Mouse (Mus musculus): ENCODE measurements around the gene Hoxb6. TPM values are rescaled to one million over a fixed set of nuclear protein-coding genes. Genes with fewer than 3 reads are reported as not detected.

Hoxb6 gene
- polyA plus RNA-seq, 1 experiment from 2014 or later = 0.30 TPM

GRCm38 (mm10) chr11:96261323-96261890, 30.9 kb upstream of the Hoxb6 start:
- H3K4me3 ChIP-seq = no peak overlapping the region
- WGBS (ENCODE audit: insufficient replicate concordance) = 2% methylated on average over 24 of the region's 24 CpGs

GRCm38 (mm10) chr11:96262262-96262830, 29.9 kb upstream of the Hoxb6 start:
- H3K27ac ChIP-seq = no peak overlapping the region
- no peak for ATAC-seq
- no peaks in the 10 kb centered on the region for H3K4me1 ChIP-seq
- no peaks in the 10 kb centered on the region for H3K9me3 ChIP-seq (replicated peaks)
- 13% methylated on average over 6 of the region's 6 CpGs for WGBS (ENCODE audit: insufficient replicate concordance)
- H3K27me3 ChIP-seq (replicated peaks) = peaks cover 100% of the 10 kb centered on the region
- no peak overlapping the region for H3K9ac ChIP-seq
- H3K36me3 ChIP-seq = no peaks in the 10 kb centered on the region
- H3K4me3 ChIP-seq = no peak overlapping the region
- no peak overlapping the region for H3K4me2 ChIP-seq

More at GRCm38 (mm10) chr11:96261323-96261890, 30.9 kb upstream of the Hoxb6 start:
- no peaks in the 10 kb centered on the region for H3K9me3 ChIP-seq (replicated peaks)
- ATAC-seq = no peak
- no peaks in the 10 kb centered on the region for H3K4me1 ChIP-seq
- H3K36me3 ChIP-seq = no peaks in the 10 kb centered on the region
- H3K4me2 ChIP-seq = no peak overlapping the region
- H3K27ac ChIP-seq = no peak overlapping the region
- H3K9ac ChIP-seq = no peak overlapping the region
- H3K27me3 ChIP-seq (replicated peaks) = peaks cover 100% of the 10 kb centered on the region

DNA sequence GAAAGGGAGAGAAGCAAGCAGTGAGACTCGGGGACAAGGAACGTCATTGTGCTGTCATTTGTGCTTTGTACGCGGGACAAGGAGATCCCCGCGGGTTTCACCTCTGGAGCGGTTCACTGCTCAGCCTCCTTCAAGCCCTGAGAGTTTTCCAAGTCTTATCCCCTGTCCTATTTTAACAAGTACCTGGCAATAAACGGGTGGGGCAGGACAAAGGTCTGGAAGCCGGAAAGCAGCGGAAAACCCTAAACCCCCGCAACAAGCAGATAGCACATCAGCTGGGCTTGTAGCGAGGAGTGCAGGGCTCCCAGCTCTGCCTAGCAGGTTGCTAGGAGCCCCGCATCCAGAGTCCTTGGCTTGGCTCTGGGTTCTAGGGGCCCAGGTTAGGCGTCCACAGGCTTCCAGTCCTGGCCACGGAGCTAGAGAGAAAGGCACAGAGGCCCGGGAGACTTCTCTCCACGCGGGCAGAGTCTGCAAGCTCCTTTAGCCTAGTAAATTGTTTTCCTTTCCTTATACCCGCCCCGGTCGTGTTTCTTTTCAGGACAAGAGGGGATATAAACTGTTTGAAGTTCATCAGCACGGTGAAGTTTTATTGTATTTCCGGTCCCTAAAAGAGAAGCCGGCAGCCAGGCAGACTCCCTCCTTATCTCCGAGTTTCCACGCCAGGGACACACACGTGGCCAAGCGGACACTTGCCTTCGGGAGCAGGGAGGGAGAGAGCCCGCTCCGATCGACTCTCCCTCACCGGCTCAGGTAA, 28.5 kb upstream of the Hoxb6 start:
- no peak overlapping the region for H3K4me2 ChIP-seq
- H3K36me3 ChIP-seq = no peaks in the 10 kb centered on the region
- no peaks in the 10 kb centered on the region for H3K4me1 ChIP-seq
- H3K9me3 ChIP-seq (replicated peaks) = no peaks in the 10 kb centered on the region
- no peak overlapping the region for H3K4me3 ChIP-seq
- no peak overlapping the region for H3K9ac ChIP-seq
- peaks cover 98% of the 10 kb centered on the region for H3K27me3 ChIP-seq (replicated peaks)
- H3K27ac ChIP-seq = no peak overlapping the region
- 1% methylated on average over 33 of the region's 33 CpGs for WGBS (ENCODE audit: insufficient replicate concordance)
- no peak for ATAC-seq

GRCm38 (mm10) chr11:96264390-96265020, 27.8 kb upstream of the Hoxb6 start:
- Histone ChIP-seq H3K4me2 (no peak overlapping the region), H3K9ac (no peak overlapping the region), H3K27me3 (replicated peaks) (peaks cover 98% of the 10 kb centered on the region), H3K9me3 (replicated peaks) (no peaks in the 10 kb centered on the region), H3K4me1 (no peaks in the 10 kb centered on the region), H3K4me3 (no peak overlapping the region), H3K36me3 (no peaks in the 10 kb centered on the region), H3K27ac (no peak overlapping the region)
- ATAC-seq = no peak
- 11% methylated on average over 8 of the region's 8 CpGs for WGBS (ENCODE audit: insufficient replicate concordance)

GRCm38 (mm10) chr11:96265954-96266353, 26.3 kb upstream of the Hoxb6 start:
- Histone ChIP-seq H3K9ac (no peak overlapping the region), H3K4me2 (no peak overlapping the region), H3K27ac (no peak overlapping the region), H3K36me3 (no peaks in the 10 kb centered on the region), H3K4me1 (0 out of 2 replicates have a peak, but pooled peaks cover 2% of the 10 kb centered on the region), H3K9me3 (replicated peaks) (no peaks in the 10 kb centered on the region), H3K4me3 (no peak overlapping the region), H3K27me3 (replicated peaks) (peaks cover 98% of the 10 kb centered on the region)
- whole genome bisulfite sequencing (ENCODE audit: insufficient replicate concordance) = 13% methylated on average over 7 of the region's 7 CpGs
- no peak for ATAC-seq

DNA sequence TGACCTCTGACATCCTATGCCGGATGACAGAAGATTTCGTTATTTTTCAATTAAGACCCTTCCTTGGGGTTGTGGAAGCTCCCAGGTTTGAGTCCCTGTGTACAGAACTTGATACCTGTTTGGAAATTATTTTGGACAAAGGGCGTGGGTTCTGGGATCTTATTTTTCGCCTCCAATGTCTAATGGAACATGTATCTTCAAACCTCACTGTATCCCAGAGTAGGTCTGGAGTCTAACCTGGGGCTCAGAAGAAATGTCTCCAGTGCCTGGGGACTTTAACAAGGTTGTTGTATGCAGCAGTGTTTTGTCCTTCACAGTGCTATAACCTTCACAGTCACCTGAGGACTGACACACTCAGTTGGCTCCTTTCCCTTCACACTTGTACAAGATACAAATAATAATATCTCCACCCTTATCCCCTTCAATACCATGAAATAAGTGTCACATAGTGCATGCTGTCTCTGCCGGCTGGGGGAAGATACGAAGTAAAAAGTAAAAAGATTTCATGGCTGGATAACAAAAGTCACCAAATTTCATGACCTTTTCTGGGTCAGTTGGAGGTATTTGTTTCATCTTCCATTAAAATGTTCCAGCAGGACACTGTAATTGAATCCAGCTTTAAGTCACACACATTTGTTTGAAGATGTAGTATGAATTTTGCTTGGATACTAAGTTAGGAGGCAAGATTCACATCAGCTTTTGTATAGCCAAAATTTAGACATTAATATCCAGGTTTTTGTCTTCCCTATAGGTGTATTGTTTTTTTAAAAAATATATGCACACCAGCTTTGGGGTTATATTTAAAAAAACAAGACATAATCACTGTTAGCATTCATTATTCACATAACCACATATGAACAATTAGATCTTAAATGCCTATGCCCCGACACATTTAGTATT, 25.0 kb upstream of the Hoxb6 start:
- H3K27ac ChIP-seq = no peak overlapping the region
- no peaks in the 10 kb centered on the region for H3K36me3 ChIP-seq
- no peak for ATAC-seq
- peaks cover 11% of the 10 kb centered on the region; the same call in 1 of the 2 replicates for H3K4me1 ChIP-seq
- no peak overlapping the region for H3K9ac ChIP-seq
- H3K4me2 ChIP-seq = no peak overlapping the region
- no peaks in the 10 kb centered on the region for H3K9me3 ChIP-seq (replicated peaks)
- no peak overlapping the region for H3K4me3 ChIP-seq
- WGBS (ENCODE audit: insufficient replicate concordance) = 17% methylated on average over 7 of the region's 7 CpGs
- H3K27me3 ChIP-seq (replicated peaks) = peaks cover 98% of the 10 kb centered on the region

- WGBS (ENCODE audit: insufficient replicate concordance) = 4% methylated on average over 1 of the region's 1 CpGs
These were observed 24.1 kb upstream of the Hoxb6 start for GRCm38 (mm10) chr11:96268031-96268745.

DNA sequence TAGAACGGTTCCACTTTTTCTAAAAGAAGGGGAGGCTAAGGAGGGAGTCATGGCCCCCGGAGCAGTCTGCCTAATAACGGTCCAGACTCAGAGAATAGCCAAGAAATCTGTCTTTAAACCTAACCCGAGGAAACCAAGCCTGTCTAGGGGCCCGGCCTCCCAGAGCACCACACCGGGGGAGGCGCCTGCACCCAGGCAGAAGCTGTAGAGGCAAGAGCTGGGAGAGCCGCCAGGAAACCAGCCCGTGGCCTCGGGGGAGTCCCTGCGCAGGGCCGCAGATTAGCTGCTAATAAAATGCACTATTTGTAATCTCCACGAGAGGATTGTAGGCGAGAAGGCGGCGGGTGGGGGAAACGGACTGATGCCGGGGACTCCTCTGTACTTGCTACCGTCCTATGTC, 22.4 kb upstream of the Hoxb6 start:
- 4% methylated on average over 19 of the region's 19 CpGs for WGBS (ENCODE audit: insufficient replicate concordance)
- no peak overlapping the region for H3K4me2 ChIP-seq
- peaks cover 13% of the 10 kb centered on the region; the same call in 1 of the 2 replicates for H3K4me1 ChIP-seq
- H3K27me3 ChIP-seq (replicated peaks) = peaks cover 98% of the 10 kb centered on the region
- H3K4me3 ChIP-seq = no peak overlapping the region
- no peak overlapping the region for H3K27ac ChIP-seq
- H3K9ac ChIP-seq = no peak overlapping the region
- H3K9me3 ChIP-seq (replicated peaks) = no peaks in the 10 kb centered on the region
- H3K36me3 ChIP-seq = no peaks in the 10 kb centered on the region
- ATAC-seq = no peak

More at GRCm38 (mm10) chr11:96268031-96268745, 24.1 kb upstream of the Hoxb6 start:
- Histone ChIP-seq H3K27ac (no peak overlapping the region), H3K4me2 (no peak overlapping the region), H3K4me3 (no peak overlapping the region), H3K9me3 (replicated peaks) (no peaks in the 10 kb centered on the region), H3K4me1 (peaks cover 13% of the 10 kb centered on the region; the same call in 1 of the 2 replicates), H3K27me3 (replicated peaks) (peaks cover 98% of the 10 kb centered on the region), H3K9ac (no peak overlapping the region), H3K36me3 (no peaks in the 10 kb centered on the region)
- no peak for ATAC-seq

GRCm38 (mm10) chr11:96270996-96271540, 21.2 kb upstream of the Hoxb6 start, which contains the start of gene Hoxb9:
Gene Hoxb9, plus strand, starts transcription at chr11:96271457.
- H3K4me3 ChIP-seq = peak within 1 kb of the TSS; percentile 23
- WGBS (ENCODE audit: insufficient replicate concordance) = 2% methylated on average over 40 of the region's 40 CpGs
- H3K4me1 ChIP-seq = peaks cover 13% of the 10 kb centered on the region; the same call in 1 of the 2 replicates
- H3K27me3 ChIP-seq (replicated peaks) = peaks cover 98% of the 10 kb centered on the region
- H3K9me3 ChIP-seq (replicated peaks) = no peaks in the 10 kb centered on the region
- no peak within 1 kb of the TSS for H3K9ac ChIP-seq
- no peak for ATAC-seq
- H3K27ac ChIP-seq = no peak within 1 kb of the TSS
- H3K4me2 ChIP-seq = peak within 1 kb of the TSS; percentile 40
- H3K36me3 ChIP-seq = no peaks in the 10 kb centered on the region

- H3K4me3 ChIP-seq = peak overlapping the region; percentile 23
- no peak overlapping the region for H3K27ac ChIP-seq
- 1% methylated on average over 52 of the region's 52 CpGs for WGBS (ENCODE audit: insufficient replicate concordance)
These were observed 20.7 kb upstream of the Hoxb6 start for GRCm38 (mm10) chr11:96271541-96272011.

More at GRCm38 (mm10) chr11:96271541-96272011, 20.7 kb upstream of the Hoxb6 start:
- no peak for ATAC-seq
- H3K27me3 ChIP-seq (replicated peaks) = peaks cover 98% of the 10 kb centered on the region
- H3K9ac ChIP-seq = no peak overlapping the region
- no peaks in the 10 kb centered on the region for H3K36me3 ChIP-seq
- H3K9me3 ChIP-seq (replicated peaks) = no peaks in the 10 kb centered on the region
- peak overlapping the region; percentile 40 for H3K4me2 ChIP-seq
- H3K4me1 ChIP-seq = peaks cover 13% of the 10 kb centered on the region; the same call in 1 of the 2 replicates
